Mouse (Mus musculus) forebrain, embryonic 16.5 days (tissue): Measurements from ENCODE around the gene Lhfpl2. TPM values are rescaled to one million over a fixed set of nuclear protein-coding genes. Genes with fewer than 3 reads are reported as not detected.

ENCODE experiments used
- ATAC-seq: fragments of 200-750 bp; cut with Nextera tagmentation; 2 replicates; pipeline ENCODE4 v1.8.0; 2017; ENCODE audit warnings: mild to moderate bottlenecking, moderate library complexity
- H3K27ac ChIP-seq: fragments of 300-500 bp; sonication (generic); 2 replicates; pipeline ENCODE4 v1.5.1; 2014; ENCODE audit warnings: low read length, control low read depth
- H3K27me3 ChIP-seq: fragments of 300-500 bp; sonication (generic); replicated peaks from 2 replicates; pipeline ENCODE4 v1.6.1; 2014; ENCODE audit warnings: low read length; ENCODE audit not compliant: control insufficient read depth, insufficient read depth
- H3K36me3 ChIP-seq: fragments of 300-500 bp; sonication (generic); 2 replicates; pipeline ENCODE4 v1.6.1; 2014; ENCODE audit not compliant: control insufficient read depth, insufficient read depth
- H3K4me1 ChIP-seq: fragments of 300-500 bp; sonication (generic); replicated peaks from 2 replicates; pipeline ENCODE4 v1.6.1; 2014; ENCODE audit warnings: low read length; ENCODE audit not compliant: control insufficient read depth, insufficient read depth
- H3K4me2 ChIP-seq: fragments of 300-500 bp; sonication (generic); 2 replicates; pipeline ENCODE4 v1.6.1; 2014; ENCODE audit warnings: mild to moderate bottlenecking, low read length, control low read depth
- H3K4me3 ChIP-seq: fragments of 300-500 bp; sonication (generic); replicated peaks from 2 replicates; pipeline ENCODE4 v1.5.1; 2014; ENCODE audit warnings: mild to moderate bottlenecking, low read length, control low read depth
- H3K9ac ChIP-seq: fragments of 300-500 bp; sonication (generic); replicated peaks from 2 replicates; pipeline ENCODE4 v1.6.1; 2014; ENCODE audit warnings: low read depth, low read length, control low read depth
- H3K9me3 ChIP-seq: fragments of 300-500 bp; sonication (generic); 2 replicates; pipeline ENCODE4 v1.6.1; 2016; ENCODE audit warnings: low read length; ENCODE audit not compliant: control insufficient read depth
- WGBS: fragments of 180-500 bp; shearing (Covaris S2); extraction: QIAGEN DNeasy Blood & Tissue Kit; methylation state at CpG from one replicate; pipeline ENCODE4 v1.1.7; 2014; 5-methylcytosine and 5-hydroxymethylcytosine counted together
- polyA plus RNA-seq: library from polyadenylated mRNA; unstranded; fragments of >200 nt; fragmentation: Nextera tagmentation; extraction: Ambion mirVana; gene quantifications from 2 replicates; pipeline ENCODE4 v1.2.1, GENCODE M21; 2015

Lhfpl2 gene
- polyA plus RNA-seq, 1 experiment from 2014 or later: 15.0 TPM

DNA sequence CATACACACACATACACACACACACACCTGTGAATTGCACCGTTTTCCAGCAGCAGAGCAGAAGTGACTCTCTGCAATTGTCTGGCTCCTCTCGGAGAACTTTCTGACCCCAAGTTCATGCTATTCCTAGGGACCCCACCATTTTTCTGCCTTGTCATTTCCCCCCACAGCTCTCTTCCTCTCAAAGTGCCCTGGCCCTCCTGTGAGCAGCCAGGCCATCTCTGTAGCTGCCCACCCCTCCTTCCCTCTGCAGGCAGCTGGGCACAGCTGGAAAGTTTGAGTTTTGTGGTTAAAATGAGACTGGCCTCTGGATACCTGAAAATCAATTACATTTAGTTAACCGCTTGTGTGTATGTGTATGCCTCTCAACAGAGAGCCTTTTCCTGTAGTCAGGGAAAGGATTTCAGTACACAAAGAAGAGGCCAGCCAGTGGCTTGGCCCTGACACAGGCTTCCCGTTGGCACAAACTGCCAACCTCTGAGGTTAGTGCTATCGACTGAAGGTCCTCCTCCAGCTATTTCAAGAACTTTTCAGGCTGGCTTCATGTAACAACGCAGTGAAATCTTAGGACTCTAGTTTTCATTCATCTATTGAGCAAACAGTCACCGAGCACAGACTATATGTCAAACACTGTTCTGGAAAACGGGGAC, 125.9 kb downstream of the Lhfpl2 start:
- H3K4me3 ChIP-seq: no peak overlapping the region
- no peaks in the 10 kb centered on the region for H3K27me3 ChIP-seq
- H3K4me2 ChIP-seq: no peak overlapping the region
- no peak overlapping the region for H3K27ac ChIP-seq
- H3K9ac ChIP-seq: no peak overlapping the region
- WGBS: 85% methylated on average over 8 of the region's 8 CpGs
- peaks cover 26% of the 10 kb centered on the region for H3K4me1 ChIP-seq
- ATAC-seq: no peak
- H3K9me3 ChIP-seq: no peaks in the 10 kb centered on the region
- no peaks in the 10 kb centered on the region for H3K36me3 ChIP-seq

DNA sequence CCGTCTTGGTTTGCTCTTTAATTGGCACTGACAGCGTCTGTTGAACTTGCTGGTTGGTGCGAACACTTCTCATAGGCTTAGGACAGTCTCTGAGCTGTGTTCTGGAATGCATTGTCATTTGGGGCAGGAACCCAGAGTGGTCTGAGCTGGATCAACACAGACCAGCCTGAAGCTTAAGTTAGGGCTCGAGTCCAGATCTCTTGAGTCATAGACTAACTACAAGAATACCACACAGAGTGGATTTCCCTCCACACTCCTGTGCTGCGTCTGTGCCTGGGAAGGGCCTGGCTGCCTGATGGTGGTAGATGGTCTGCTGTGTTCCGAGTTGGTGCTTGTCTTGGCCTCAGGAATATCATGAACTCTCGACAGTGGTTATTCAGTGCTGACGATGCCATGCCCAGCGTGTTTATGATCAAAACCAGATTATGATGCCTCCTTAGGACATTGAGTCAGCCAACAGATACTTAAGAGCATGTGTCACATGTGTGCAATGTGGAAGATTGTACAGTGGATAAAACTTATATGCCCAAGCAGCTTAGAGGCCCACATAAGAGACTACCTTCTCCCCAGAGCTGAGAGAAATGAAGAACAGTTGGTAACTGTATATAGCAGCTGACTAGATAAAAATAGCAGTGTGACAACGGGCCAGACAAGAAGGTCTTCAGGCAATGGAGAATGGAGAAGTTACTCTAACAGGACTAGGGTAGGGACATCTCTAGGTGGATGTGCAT, 127.3 kb downstream of the Lhfpl2 start:
- Histone ChIP-seq H3K4me3 (no peak overlapping the region), H3K4me2 (no peak overlapping the region), H3K36me3 (no peaks in the 10 kb centered on the region), H3K27me3 (no peaks in the 10 kb centered on the region), H3K9ac (no peak overlapping the region), H3K9me3 (no peaks in the 10 kb centered on the region), H3K4me1 (peaks cover 18% of the 10 kb centered on the region), H3K27ac (no peak overlapping the region)
- no peak for ATAC-seq
- 87% methylated on average over 10 of the region's 10 CpGs for WGBS

DNA sequence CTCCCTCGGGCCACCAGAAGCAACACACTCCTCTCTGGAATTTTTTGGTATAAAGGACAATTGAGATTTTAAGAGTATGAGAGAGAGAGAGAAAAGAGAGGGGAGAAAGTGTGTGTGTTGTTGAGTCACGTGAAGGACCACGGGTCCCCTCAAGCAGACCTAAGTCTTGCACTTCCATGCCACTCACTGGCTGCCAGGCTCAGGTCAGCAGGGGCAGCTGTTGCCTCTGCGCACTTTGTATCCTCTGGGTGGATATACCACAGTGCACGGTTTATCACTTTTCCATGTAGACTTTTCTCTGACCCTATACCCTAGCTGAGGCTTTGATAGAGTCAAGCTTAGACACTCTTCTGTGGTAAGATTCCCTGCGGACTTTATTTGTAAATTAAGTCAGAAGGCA, 128.0 kb downstream of the Lhfpl2 start:
- Histone ChIP-seq H3K36me3 (no peaks in the 10 kb centered on the region), H3K9me3 (no peaks in the 10 kb centered on the region), H3K4me2 (no peak overlapping the region), H3K27ac (no peak overlapping the region), H3K4me1 (peaks cover 16% of the 10 kb centered on the region), H3K9ac (no peak overlapping the region), H3K27me3 (no peaks in the 10 kb centered on the region), H3K4me3 (no peak overlapping the region)
- no peak for ATAC-seq
- 90% methylated on average over 5 of the region's 6 CpGs for WGBS

DNA sequence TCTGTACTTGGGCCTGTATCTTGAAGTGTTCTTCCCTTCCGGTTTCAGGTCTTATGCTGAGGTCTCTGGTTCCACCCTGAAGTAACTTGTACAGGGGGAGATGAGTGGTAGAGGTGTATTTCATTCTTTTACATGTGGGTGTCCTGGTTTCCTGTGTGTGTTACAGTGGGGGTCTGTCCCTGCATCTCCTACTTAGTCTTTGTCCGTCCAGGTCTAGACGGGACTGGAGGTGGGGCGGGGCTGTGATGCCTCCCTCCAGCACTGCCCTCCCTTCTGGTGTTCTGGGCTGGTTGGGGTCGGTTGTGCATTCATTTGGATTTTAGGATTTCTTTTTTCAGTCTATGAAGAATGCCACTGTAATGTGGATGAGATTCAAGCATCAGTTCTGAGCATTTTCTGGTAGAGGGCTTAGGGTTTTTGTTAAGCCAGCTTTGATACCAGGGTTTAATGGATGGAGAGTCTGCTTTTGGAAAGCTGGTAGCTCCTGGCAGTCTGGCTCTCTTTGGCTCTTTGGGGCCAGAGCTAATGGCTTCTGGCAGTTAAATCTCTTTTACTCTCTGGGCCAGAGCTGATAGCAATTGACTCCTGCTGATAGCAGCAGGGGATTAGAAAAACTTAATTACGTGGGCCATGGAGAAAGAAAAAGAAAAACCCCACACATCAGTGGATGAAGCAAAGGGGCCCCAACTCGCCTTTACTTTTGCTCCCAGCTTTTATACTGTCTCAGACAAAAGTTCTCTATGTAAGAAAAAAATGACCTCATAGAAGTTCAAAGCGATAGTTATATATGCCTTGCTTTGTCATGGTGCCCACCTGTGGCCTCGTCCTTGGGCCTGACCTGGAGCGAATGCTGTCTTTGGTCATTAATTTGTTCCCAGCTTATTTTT, 130.8 kb downstream of the Lhfpl2 start:
- no peak overlapping the region for H3K27ac ChIP-seq
- 14% methylated on average over 10 of the region's 10 CpGs for WGBS

DNA sequence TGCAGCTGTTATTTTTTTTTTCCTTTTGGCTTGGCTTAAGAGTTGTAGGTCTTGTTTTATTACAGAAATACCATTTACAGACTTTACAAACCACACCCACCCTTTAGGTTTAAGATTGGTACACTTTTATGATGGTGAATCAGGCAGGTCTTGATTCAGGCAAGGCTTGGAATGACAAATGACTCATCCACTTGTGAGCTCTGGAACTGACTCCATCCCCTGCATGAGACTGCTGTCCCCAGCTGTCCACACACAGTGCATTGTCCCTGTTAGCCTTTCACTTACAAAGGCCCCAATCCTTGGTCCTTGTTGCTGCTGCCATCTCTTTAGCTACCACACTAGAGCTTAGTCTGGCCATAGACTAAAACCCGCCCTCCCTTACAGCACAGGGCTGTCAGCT, 132.8 kb downstream of the Lhfpl2 start:
- Histone ChIP-seq H3K9ac (no peak overlapping the region), H3K9me3 (no peaks in the 10 kb centered on the region), H3K4me1 (peaks cover 16% of the 10 kb centered on the region), H3K4me3 (no peak overlapping the region), H3K27me3 (no peaks in the 10 kb centered on the region), H3K4me2 (no peak overlapping the region), H3K36me3 (no peaks in the 10 kb centered on the region), H3K27ac (no peak overlapping the region)
- ATAC-seq: no peak
- WGBS: 81% methylated on average over 1 of the region's 1 CpGs

More for the DNA sequence above, 130.8 kb downstream of the Lhfpl2 start:
- Histone ChIP-seq H3K36me3 (no peaks in the 10 kb centered on the region), H3K9me3 (no peaks in the 10 kb centered on the region), H3K4me3 (no peak overlapping the region), H3K4me2 (no peak overlapping the region), H3K4me1 (peaks cover 16% of the 10 kb centered on the region), H3K27me3 (no peaks in the 10 kb centered on the region), H3K9ac (no peak overlapping the region)
- ATAC-seq: no peak; the same call in 1 of the 2 replicates

DNA sequence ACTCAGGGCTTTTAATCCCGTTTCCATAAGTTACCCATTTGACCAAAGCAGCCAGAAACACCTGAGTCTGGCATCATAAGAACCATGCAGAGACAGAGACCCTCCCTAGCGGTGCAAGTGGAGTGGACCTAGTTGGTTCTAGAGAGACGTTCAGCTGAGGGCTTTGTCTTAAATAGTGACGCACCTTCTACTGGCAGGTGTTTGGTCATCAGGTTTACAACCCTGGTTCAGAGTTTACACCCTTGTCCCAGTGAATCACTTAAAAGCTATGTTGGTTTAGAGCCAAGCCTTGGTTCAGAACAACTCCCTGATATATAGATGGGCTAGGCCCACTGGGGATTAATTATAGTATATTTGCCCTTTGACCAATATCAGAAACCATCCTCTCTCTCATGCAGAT, 135.6 kb downstream of the Lhfpl2 start:
- H3K27me3 ChIP-seq: no peaks in the 10 kb centered on the region
- H3K4me1 ChIP-seq: peaks cover 5% of the 10 kb centered on the region; the same call in 1 of the 2 replicates
- H3K9ac ChIP-seq: no peak overlapping the region
- no peak overlapping the region for H3K27ac ChIP-seq
- no peak overlapping the region for H3K4me2 ChIP-seq
- 91% methylated on average over 4 of the region's 4 CpGs for WGBS
- no peaks in the 10 kb centered on the region for H3K9me3 ChIP-seq
- H3K4me3 ChIP-seq: no peak overlapping the region
- H3K36me3 ChIP-seq: no peaks in the 10 kb centered on the region
- no peak for ATAC-seq

DNA sequence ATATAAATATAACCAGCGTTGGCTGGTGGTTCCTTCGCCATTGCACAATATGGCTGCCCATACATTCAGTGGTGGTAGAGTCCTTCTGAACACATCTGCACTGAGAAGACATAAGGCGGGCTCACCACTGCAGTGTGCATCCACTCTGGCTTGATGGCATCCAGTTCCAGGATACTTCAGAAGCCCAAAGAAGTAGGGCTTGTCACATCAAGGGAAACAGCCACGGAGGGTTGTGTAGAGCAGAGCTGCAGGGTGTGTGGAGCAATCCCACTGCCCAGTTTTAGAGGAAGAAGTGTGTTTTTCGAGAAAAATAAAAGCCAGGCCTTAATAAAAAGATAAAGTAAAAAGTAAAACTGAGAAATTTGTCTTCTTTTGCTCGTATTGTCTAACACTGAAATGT, 141.0 kb downstream of the Lhfpl2 start:
- no peaks in the 10 kb centered on the region for H3K9me3 ChIP-seq
- no peak overlapping the region for H3K9ac ChIP-seq
- H3K27me3 ChIP-seq: no peaks in the 10 kb centered on the region
- no peaks in the 10 kb centered on the region for H3K4me1 ChIP-seq
- no peak overlapping the region for H3K27ac ChIP-seq
- no peak for ATAC-seq
- no peaks in the 10 kb centered on the region for H3K36me3 ChIP-seq
- no peak overlapping the region for H3K4me2 ChIP-seq
- WGBS: 91% methylated on average over 6 of the region's 6 CpGs
- H3K4me3 ChIP-seq: no peak overlapping the region

DNA sequence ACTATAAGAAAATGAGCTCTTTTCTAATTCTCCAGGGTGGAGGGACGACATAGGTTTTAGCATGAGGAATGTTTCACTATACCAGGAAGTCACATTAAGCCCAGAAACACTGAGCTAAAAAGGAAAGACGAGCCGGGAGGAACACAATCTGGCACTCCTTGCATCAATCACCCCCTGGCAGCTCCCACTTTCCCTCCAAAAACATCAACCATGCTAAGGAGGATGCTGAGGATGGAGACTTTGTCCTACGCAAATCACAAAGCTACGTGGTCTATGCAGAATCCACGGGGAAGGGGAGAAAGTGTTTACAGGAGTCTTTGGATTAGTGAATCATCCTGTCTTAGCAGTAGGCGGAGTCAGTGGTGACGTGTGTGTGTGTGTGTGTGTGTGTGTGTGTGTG, 142.2 kb downstream of the Lhfpl2 start:
- Histone ChIP-seq H3K9ac (no peak overlapping the region), H3K27me3 (no peaks in the 10 kb centered on the region), H3K4me3 (no peak overlapping the region), H3K9me3 (no peaks in the 10 kb centered on the region), H3K36me3 (0 out of 2 replicates have a peak, but pooled peaks cover 2% of the 10 kb centered on the region), H3K4me1 (no peaks in the 10 kb centered on the region), H3K27ac (no peak overlapping the region), H3K4me2 (no peak overlapping the region)
- ATAC-seq: no peak
- 73% methylated on average over 8 of the region's 8 CpGs for WGBS

DNA sequence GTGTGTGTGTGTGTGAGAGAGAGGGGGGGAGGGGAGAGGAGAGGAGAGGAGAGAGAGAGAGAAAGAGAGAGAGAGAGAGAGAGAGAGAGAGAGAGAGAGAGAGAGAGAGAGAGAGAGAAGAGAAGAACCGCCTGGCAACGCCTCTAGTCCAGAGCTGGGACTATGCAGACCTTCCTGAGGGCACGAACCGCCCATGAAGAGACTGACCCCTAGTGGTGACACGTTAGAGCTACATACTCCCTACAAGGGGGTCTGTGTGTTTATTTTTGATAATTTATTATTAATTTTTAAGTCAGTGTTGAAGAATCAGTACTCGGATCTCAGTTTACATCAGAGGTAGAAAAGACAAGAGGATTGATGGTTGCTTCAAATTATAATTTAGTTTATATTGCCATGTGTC, 147.6 kb downstream of the Lhfpl2 start:
- no peak overlapping the region for H3K4me3 ChIP-seq
- H3K9me3 ChIP-seq: peaks cover 8% of the 10 kb centered on the region
- H3K4me1 ChIP-seq: no peaks in the 10 kb centered on the region
- ATAC-seq: peak; percentile 85
- no peaks in the 10 kb centered on the region for H3K27me3 ChIP-seq
- H3K4me2 ChIP-seq: no peak overlapping the region
- H3K36me3 ChIP-seq: peaks cover 11% of the 10 kb centered on the region; the same call in 1 of the 2 replicates
- H3K27ac ChIP-seq: no peak overlapping the region
- 5% methylated on average over 6 of the region's 6 CpGs for WGBS
- H3K9ac ChIP-seq: no peak overlapping the region
